Mouse (Mus musculus) T-helper 17 cell (primary cell): ENCODE measurements around the gene Limd1.

Source experiments
- in situ Hi-C, 2 experiments: fragments of 300-600 bp; cut with MboI, MseI; formaldehyde crosslinking; loops; 1 replicate in 1 of 2; 2 replicates in 1 of 2; pipeline ENCODE4 v1.15.1; 2025; ENCODE audit warnings: high pct_unique_total_duplicates in 2 of 2

Gene Limd1

DNA sequence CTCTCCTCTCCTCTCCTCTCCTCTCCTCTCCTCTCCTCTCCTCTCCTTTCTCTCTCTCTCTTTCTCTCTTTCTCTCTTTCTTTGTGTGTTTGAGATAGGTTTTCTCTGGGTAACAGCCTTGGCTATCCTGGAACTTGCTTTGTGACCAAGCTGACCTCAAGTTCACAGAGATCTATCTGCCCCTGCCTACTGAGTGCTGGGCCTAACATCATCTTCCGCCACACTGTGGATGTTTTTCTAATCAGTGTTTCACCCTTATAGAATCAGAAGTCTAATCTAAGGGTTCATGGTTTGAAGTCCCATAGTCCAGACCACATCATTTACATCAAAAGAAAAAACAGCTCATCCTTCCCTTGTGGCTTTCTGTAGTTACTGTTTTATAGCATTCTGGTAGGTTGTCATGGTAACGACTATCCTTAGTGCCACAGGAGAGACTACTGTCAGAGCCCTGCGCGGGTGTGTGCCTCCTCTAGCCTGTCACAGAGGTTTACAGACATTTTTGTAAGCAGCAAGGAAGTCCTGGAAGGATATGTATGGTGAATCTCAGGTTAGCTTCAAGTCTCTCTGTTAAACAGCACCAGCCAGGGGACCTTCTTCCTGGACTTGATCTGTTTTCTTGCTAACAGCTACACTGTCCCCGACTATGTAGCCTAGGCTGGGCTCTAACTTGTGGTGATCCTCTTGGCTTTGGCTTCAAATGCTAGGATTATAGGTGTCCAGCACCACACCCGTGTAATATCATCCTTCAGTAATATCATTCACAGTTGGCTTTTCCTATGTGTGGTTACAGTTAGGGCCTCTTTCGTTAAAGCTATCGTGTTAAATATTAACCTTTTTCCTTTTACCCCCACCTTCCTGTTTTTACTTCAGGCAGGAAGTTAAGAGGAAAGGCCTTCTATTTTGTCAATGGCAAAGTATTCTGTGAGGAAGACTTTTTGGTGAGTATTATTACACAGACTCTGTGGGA is 31.4 kb downstream of the Limd1 start:
- in situ Hi-C loops, result no loop called here

DNA sequence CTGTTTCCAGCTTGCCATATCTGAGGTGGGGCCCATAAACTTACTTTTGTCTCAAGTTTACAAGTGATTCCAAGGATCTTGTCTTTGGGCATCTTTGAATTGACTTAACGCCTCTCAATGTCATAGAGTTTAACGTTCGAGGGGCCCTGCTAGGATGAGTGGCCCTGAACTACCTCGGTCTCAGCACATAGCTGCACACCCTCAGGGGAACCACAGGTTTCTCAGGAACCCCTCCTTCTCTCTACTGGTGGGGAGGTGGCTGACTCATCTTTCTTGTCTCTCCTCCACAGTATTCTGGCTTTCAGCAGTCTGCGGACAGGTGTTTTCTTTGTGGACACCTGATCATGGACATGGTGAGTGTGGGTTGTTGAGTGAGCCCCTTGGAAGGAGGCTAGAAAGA is 32.4 kb downstream of the Limd1 start:
- in situ Hi-C loops, result no loop called here

DNA sequence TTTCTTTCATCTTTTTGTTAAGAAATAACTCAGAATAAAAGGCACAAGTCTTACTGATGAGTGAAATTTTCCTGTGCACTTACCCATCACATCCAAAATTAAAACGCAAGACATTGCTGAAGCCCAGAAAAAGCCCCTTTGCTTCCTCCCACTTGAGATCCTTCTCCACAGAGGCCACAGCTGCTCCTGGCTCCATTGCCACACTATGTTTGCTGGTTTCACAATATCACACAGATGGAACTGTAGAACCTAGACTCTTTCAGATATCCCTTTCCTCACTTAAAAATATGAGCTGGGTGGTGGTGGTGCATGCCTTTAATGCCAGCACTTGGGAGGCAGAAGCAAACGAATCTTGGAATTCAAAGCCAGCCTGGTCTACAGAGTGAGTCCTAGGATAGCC is 34.0 kb downstream of the Limd1 start:
- in situ Hi-C loops, result no loop called here

DNA sequence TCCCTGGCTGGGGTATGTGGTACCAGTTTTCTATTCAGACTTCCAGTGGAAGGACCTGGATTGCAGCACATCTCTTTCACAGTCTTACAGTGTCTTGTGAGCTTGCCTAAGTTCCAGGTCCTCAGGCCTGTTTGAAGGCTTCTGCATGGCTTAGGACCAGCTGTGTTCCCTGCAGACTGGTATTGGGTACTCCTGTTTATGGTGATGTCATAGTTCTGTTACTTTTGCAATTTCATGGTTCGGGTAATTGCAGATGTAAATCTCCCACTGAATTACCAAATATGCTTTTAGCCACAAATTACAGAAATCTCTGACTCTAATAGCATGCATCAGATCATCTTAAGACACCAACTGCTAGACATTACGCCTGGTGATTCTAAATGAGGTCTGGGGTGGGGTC is 36.6 kb downstream of the Limd1 start:
- in situ Hi-C loops, result no loop called here

DNA sequence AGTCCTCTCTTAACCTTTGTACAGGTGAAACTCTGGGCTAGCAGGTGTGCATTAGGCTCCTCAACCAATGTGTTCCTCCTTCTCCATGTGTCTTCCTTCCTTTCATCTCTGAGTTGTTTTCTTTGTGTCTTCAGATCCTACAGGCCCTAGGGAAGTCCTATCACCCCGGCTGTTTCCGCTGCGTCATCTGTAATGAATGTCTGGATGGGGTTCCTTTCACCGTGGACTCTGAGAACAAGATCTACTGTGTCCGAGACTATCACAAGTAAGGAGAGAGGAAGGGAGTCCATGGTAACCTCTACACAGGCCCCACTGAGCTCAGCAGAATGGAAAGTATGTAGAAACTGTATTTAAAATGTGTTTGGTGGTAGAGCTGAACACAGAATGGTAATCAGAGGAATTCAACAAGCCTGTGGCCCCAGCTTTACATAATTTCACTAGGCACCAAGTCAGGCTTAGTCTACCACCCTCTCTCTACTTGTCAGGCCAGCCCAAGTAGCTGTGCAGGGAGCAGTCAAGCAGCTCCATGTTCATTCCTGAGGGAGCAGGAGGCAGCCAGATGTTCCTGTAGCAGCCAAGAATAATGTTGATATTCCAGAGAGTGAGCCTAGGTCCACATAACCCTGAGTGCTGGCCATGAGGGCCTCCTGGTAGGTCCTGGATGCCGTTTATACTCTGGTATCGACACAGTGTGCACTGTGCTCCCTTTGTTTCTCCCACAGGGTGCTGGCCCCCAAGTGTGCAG is 38.3 kb downstream of the Limd1 start:
- in situ Hi-C loops, result no loop called here

DNA sequence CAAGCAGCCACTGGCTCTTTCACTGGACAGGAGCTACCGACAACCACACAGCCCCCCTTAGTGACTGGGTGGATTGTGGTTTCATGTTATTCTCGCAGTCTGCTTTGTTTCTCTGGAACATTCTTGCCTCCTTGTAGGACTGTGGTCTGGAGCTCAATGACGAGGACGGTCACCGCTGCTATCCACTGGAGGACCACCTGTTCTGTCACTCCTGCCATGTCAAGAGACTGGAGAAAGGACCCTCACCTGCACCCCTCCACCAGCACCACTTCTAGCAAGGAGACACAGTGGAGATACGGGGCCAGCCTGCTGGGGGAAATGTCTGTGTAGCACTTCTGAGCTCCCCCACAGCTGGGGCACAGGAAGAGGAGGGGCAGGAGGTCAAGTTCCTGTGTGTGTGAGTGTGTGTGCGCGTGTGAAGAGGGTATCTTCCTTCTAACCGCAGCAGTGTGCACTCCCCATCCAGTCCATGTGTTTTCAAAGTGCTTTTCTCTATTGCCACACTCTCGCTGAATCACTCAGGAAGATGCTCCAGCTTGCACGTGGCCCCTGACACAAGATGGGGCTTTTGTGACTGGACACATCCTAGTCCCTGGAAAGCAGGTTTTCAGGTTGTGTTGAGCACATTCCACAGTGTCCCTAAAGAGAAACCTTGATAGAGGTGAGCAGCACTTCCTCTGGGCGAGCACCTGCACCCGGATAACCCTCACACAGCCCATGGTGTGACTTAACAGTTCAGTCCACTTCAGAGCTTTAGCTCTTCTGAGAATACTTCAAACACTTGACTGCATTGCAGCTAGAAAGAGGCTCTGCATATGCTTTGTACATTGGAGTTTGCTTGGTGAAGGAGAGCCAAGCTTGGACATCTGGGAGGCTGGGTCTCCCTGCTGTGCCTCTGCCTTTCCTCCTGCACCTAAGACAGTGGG is 40.7 kb downstream of the Limd1 start:
- in situ Hi-C loops, result no loop called here

DNA sequence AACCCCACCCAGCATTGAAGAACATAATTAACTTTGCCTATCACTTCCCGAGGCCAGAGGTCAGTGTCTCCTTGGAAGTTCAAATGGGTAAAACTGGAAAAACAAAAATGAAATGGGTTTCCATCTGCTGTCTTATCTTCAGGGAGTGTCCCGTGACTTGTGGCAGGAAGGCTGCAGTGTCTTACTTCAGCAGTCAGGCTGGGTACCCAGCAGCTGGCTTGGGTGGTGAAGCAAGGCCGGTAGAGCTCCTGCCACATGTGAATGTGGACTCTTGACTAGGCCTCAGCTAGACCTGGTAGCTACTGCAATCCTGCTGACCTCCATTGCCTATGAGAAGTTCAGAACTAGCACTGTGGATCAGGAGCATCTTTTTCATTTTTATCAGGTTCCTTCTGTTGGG is 42.2 kb downstream of the Limd1 start:
- in situ Hi-C loops, result loop anchor here in 1 of 2 experiments (10.0 kb wide), 2 partner anchors 66 to 256 kb away; partner anchors contain the start of gene Tmem158

DNA sequence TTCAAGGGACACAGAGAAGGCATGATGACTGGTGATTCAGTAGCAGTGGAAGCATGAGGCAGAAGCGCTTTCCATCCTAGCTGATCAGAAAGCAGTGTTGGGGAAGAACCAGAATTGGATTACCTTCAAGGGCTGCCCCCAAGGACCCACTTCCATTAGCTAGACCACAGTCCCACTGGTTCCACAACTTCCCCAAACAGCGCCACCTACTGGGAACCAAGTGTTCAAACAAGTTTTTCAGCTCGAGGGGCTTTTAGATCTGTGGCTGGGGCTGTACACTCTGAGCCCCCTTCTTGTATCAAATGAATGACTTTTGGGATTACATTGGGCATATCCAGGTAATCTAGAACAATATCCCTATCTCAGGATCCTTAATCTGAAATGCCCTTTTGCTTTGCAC is 45.2 kb downstream of the Limd1 start:
- in situ Hi-C loops, result loop anchor here in 1 of 2 experiments (10.0 kb wide), 2 partner anchors 69 to 259 kb away; partner anchors contain the start of gene Tmem158

DNA sequence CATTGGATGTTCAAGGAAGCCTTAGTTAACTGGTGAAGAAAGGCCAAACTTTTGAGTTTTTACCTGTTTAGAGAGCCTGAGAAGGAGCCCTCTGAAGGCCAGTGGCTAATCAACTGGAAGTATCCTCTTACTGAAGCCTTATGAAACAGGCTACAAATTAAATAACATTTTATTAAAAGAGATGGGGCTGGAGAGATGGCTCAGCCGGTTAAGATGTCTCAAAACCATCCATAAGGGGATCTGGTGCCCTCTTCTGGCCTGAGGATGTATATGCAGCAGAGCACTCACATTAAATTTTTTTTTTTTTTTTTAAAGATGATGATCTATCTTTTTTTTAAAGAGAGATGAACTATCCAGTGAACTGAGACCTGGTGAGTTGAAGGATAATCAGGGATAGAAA is 46.6 kb downstream of the Limd1 start:
- in situ Hi-C loops, result loop anchor here in 1 of 2 experiments (10.0 kb wide), 2 partner anchors 70 to 260 kb away; partner anchors contain the start of gene Tmem158

DNA sequence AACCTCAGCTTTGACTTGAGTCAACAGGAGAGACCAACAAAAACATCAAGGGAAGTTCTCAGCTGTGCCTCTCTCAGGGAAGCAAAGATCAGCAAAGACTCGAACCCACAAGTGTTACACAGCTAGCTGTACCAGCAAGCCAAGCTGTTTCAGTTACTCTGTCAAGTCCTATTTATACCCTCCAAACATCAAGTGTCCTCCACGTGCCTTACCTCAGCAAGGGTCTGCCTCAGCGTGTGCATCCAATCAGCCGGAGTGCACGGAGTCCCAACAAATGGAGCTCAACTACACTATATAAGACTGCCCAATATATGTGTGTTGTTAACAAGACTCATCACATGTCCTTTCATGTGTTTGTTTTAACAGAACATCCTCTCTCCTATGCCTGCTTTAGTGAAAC is 48.0 kb downstream of the Limd1 start:
- in situ Hi-C loops, result loop anchor here in 1 of 2 experiments (10.0 kb wide), 2 partner anchors 72 to 262 kb away; partner anchors contain the start of gene Tmem158

DNA sequence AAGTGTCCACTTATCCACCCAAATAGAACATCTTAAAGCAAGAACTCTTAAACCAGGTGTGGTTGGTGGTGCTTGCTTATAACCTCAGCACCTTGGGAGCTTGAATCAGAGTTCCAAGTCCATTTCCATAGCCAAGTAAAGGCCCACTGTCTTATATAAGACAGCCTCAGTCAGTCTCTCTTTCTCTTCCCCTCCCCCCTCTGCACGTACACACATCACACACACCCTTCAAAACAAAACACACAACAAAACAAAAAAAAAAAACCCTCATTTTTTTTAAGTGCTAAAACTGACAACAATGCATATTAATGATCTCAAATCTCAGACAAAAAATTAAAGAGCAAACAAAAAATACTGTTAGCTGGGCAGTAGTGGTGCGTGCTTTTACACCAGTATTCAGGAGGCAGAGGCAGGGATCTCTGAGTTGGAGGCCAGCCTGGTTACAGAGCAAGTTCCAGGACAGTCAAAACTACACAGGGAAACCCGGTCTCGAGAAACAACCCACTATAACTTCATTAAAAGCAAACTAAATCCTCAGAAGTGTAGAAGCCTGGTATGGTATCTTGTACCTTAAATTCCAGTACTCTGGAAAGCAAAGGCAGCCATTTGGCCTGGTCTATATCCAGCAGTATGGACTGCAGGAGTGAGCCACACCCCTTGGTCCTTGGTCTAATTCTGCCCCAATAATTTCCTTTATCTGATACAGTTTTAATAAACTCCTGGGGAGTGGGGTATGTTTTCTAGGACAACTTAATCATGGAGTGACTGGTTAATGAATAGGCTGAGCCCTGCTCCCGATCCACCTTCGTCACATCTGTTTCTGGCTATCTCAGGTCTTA is 49.8 kb downstream of the Limd1 start:
- in situ Hi-C loops, result loop anchor here in 1 of 2 experiments (10.0 kb wide), 2 partner anchors 74 to 264 kb away; partner anchors contain the start of gene Tmem158

DNA sequence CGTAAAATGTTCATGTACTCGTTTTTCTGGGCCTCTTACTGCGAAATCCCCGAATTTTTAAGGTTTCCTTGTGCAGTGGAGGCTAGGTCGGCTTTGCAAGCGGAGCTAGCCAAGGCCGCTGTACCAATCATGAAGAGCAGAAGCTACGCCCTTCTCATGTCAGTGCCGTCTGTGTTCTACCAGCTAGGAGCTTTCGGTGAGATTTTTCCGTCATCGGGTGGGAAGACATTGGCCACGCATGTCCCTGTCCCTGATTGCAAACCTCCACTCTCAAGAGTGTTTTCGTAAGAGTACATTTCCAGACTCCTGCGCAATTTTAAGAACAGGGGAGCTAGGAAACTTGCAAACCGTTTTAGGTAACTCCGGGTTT is 50.4 kb downstream of the Limd1 start:
- in situ Hi-C loops, result loop anchor here in 1 of 2 experiments (10.0 kb wide), 2 partner anchors 74 to 264 kb away; partner anchors contain the start of gene Tmem158

DNA sequence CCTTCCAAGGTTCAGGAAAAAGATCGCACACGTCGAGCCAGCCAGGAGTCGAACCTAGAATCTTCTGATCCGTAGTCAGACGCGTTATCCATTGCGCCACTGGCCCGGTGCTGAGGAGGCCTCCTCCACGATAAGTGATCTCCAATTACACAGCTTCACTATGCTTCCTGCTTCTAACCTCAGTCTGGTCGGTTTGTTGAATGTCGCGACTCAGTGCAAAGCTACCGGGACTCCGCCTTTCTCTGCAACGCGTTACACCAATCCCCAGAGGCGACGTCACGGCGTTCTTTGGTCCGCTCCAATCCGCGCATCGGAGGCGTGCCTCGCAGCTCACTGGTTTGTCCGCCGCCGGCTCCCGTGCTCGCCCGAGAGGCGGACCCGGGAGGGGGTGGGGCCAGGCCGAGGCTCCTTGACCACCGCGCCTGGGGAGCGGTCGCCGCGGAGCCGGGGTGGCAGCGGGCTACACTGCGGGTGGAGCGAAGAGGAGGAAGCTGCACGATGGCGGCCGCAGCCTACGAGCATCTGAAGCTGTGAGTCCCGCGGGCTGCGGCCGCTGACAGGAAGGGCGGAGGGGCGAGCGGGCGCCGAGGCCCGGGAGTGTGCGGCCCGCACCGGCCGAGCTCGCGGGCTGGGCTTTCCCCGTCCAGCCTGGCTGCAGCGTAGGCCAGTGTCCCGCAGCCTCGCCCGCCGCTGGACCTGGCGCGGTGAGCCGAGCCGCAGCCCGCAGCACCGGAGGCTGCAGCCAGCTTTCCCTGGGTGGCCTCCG is 51.1 kb downstream of the Limd1 start, which contains the start of gene Sacm1l:
TSS of gene Sacm1l (plus strand) at position 368 of the 766 bp plus-strand sequence.
- in situ Hi-C loops, result loop anchor here in 1 of 2 experiments (5.0 to 10.0 kb wide), 3 partner anchors 75 to 408 kb away; partner anchors contain the start of gene Tmem158

DNA sequence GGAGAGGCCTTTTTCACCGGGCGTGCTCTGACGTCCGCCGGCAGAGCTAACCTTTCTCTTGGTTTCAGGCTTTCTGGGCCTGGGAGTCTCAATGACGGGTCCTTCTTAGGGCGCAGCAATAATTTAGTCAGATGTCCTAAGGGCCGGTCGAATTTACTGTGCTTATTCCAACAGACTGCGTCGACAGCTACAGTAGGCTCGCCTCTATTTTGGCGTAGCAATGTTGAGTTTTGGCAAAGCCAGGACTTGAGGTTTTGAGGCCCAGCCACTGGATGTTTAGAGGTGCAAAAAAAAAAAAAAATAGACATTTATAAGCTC is 51.6 kb downstream of the Limd1 start:
- in situ Hi-C loops, result loop anchor here in 1 of 2 experiments (5.0 kb wide), 1 partner anchor 407 kb away; no protein-coding TSS in a partner anchor

DNA sequence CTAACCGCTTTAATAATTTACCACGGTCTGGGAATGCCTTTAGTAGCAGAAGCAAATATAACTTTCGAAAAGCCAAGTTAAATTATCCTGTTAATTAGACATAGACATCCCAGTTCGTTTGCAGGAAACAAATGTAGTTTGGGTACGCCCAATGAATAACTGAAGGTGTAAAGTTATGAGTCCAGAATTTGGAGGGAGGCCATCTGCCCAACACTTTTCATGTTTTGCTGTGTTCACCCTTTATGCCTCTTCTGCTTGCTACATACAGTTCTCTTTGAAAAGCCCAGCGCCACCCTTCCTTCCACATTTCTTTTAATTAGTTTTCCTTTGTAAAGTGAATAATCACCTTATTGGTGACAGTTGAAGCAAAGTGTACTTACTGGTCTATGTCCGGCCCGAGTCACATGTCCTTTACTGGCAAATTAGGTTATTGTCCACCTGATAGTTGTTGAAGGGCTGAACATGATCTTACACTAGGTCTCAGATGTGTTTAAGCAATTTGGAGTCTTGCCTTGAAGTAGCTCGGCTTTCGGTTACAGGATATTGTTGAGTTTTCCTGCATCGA is 52.1 kb downstream of the Limd1 start:
- in situ Hi-C loops, result loop anchor here in 1 of 2 experiments (5.0 kb wide), 1 partner anchor 407 kb away; no protein-coding TSS in a partner anchor

DNA sequence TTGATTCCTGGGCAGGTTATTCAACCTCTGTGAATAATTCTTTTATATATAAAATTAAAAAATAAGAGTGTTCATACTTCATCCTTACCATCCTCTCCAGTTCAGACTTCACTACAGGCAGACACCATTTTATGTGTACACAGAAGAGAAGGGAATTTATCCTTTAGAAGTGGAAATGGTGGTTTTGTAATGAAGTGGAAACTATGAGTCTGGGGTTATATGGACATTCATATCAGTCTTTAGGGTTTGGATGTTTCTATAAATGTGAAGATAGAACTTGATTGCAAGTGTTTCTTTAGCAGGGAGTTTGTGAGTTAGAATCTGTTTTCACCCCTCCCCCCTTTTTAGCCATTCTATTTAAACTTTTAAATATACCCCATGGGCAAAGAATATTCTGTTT is 52.7 kb downstream of the Limd1 start:
- in situ Hi-C loops, result loop anchor here in 1 of 2 experiments (5.0 kb wide), 1 partner anchor 406 kb away; no protein-coding TSS in a partner anchor

DNA sequence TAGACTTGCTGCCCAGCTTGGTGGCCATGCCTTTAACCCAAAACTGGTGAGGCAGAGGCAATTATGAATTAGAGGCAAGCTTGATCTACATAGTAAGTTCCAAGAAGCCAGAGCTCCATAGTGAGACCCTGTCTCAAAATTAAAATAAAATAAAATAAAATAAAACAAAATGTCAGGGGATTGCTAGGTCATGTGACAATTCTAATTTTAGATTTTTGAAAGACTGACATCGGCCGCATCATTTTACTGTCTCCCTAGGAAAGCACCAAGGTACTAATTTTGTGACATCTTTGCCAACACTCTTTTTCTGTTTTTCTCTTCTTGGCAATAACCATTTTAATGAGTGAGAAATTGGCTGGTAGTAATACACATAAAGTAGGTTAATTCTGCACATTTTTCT is 58.1 kb downstream of the Limd1 start:
- in situ Hi-C loops, result no loop called here

DNA sequence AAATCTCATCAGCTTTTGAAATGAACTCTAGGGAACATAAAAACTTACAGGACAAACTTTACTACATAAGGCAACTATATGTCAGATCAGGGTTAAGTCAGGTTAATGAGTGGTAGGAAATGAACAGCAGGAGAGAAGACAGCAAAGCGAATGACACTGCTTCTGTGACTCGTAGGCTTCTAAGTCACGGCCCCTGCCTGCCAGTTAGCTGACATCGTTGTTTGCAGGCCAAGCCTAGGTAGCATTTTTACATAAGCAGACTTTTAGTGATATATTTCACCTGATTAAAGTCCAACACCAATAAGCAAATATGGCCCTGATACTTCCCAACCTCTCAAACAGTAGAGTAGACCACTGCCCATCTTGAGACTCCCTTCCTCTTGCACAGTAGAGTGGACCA is 59.7 kb downstream of the Limd1 start:
- in situ Hi-C loops, result no loop called here

DNA sequence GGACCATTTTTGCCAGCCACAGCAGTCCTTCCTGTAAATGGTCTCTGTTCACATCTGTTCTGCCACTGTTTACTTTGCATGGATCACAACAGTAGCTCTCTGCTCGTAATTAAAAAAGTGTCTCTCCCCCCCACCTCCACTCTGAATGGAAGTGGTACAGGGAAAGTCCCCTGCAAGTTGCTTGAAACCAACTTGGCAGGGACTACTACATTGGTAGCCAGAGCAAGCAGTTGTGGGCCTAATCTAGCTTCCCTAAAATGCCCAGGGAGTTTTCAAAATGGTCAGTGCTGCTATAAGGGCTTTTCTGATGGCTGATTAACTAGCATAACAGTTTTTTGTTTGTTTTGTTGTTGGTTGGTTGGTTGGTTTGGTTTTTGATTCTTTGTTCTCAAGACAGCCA is 60.6 kb downstream of the Limd1 start:
- in situ Hi-C loops, result no loop called here
